Mouse (Mus musculus): ENCODE results near the gene Rhoa. TPM values are rescaled to one million over a fixed set of nuclear protein-coding genes. Genes with fewer than 3 reads are reported as not detected.
"Not testable (repeated sequence)": the region's sequence is repeated elsewhere in the genome, so short reads cannot be mapped to it uniquely, and the experiment has no call there.

Rhoa gene
- polyA plus RNA-seq, 1 experiment, result 187 TPM

- WGBS, result 82% methylated on average over 10 of the region's 10 CpGs
- no peak overlapping the region for H3K27ac ChIP-seq (ENCODE audit: insufficient read depth, low read depth, low read length)
- H3K4me3 ChIP-seq (ENCODE audit: insufficient read depth, low read depth, low read length), result no peak overlapping the region
- TF ChIP-seq POLR2A (IDR thresholded peaks at IDR 0.05; ENCODE audit: insufficient read depth, low read depth, low read length), result no peak
- no peak for TF ChIP-seq CTCF (IDR thresholded peaks at IDR 0.05; ENCODE audit: insufficient read depth, low read depth, low read length)
- H3K4me1 ChIP-seq (ENCODE audit: control insufficient read depth, insufficient read depth, low read length), result peaks cover 5% of the 10 kb centered on the region; the same call in 1 of the 2 replicates
Observed at GRCm38 (mm10) chr9:108266261-108266935, 39.5 kb upstream of the Rhoa start.

- TF ChIP-seq CTCF (IDR thresholded peaks at IDR 0.05; ENCODE audit: insufficient read depth, low read depth, low read length), result no peak
- TF ChIP-seq POLR2A (IDR thresholded peaks at IDR 0.05; ENCODE audit: insufficient read depth, low read depth, low read length), result no peak
- WGBS, result 46% methylated on average over 7 of the region's 7 CpGs
Observed at GRCm38 (mm10) chr9:108267691-108268090, 38.2 kb upstream of the Rhoa start.

GRCm38 (mm10) chr9:108268701-108269100 lies 37.2 kb upstream of the Rhoa start:
- WGBS, result 66% methylated on average over 7 of the region's 7 CpGs
- H3K4me1 ChIP-seq (ENCODE audit: control insufficient read depth, insufficient read depth, low read length); H3K27ac ChIP-seq (ENCODE audit: insufficient read depth, low read depth, low read length); H3K4me3 ChIP-seq (ENCODE audit: insufficient read depth, low read depth, low read length): not testable (repeated sequence)

More at GRCm38 (mm10) chr9:108267691-108268090, 38.2 kb upstream of the Rhoa start:
- Histone ChIP-seq H3K4me1 (ENCODE audit: control insufficient read depth, insufficient read depth, low read length) (no peaks in the 10 kb centered on the region), H3K27ac (ENCODE audit: insufficient read depth, low read depth, low read length) (no peak overlapping the region), H3K4me3 (ENCODE audit: insufficient read depth, low read depth, low read length) (no peak overlapping the region)

- WGBS, result 51% methylated on average over 2 of the region's 2 CpGs
- Histone ChIP-seq H3K4me1 (ENCODE audit: control insufficient read depth, insufficient read depth, low read length) (no peaks in the 10 kb centered on the region), H3K4me3 (ENCODE audit: insufficient read depth, low read depth, low read length) (no peak overlapping the region), H3K27ac (ENCODE audit: insufficient read depth, low read depth, low read length) (no peak overlapping the region)
- TF ChIP-seq POLR2A (IDR thresholded peaks at IDR 0.05; ENCODE audit: insufficient read depth, low read depth, low read length) (no peak), CTCF (IDR thresholded peaks at IDR 0.05; ENCODE audit: insufficient read depth, low read depth, low read length) (no peak)
Observed at GRCm38 (mm10) chr9:108271941-108272340, 34.0 kb upstream of the Rhoa start.

GRCm38 (mm10) chr9:108272691-108273090 lies 33.2 kb upstream of the Rhoa start:
- Histone ChIP-seq H3K4me3 (ENCODE audit: insufficient read depth, low read depth, low read length) (no peak overlapping the region), H3K27ac (ENCODE audit: insufficient read depth, low read depth, low read length) (no peak overlapping the region), H3K4me1 (ENCODE audit: control insufficient read depth, insufficient read depth, low read length) (no peaks in the 10 kb centered on the region)
- 79% methylated on average over 5 of the region's 5 CpGs for WGBS
- TF ChIP-seq CTCF (IDR thresholded peaks at IDR 0.05; ENCODE audit: insufficient read depth, low read depth, low read length), result no peak
- no peak for TF ChIP-seq POLR2A (IDR thresholded peaks at IDR 0.05; ENCODE audit: insufficient read depth, low read depth, low read length)

GRCm38 (mm10) chr9:108273485-108273884 lies 32.4 kb upstream of the Rhoa start:
- TF ChIP-seq POLR2A (IDR thresholded peaks at IDR 0.05; ENCODE audit: insufficient read depth, low read depth, low read length), result no peak
- no peak for TF ChIP-seq CTCF (IDR thresholded peaks at IDR 0.05; ENCODE audit: insufficient read depth, low read depth, low read length)
- Histone ChIP-seq H3K4me3 (ENCODE audit: insufficient read depth, low read depth, low read length) (no peak overlapping the region), H3K4me1 (ENCODE audit: control insufficient read depth, insufficient read depth, low read length) (no peaks in the 10 kb centered on the region), H3K27ac (ENCODE audit: insufficient read depth, low read depth, low read length) (no peak overlapping the region)
- 81% methylated on average over 4 of the region's 4 CpGs for WGBS

GRCm38 (mm10) chr9:108274476-108275330 lies 31.2 kb upstream of the Rhoa start:
- Histone ChIP-seq H3K4me1 (ENCODE audit: control insufficient read depth, insufficient read depth, low read length) (no peaks in the 10 kb centered on the region), H3K4me3 (ENCODE audit: insufficient read depth, low read depth, low read length) (no peak overlapping the region), H3K27ac (ENCODE audit: insufficient read depth, low read depth, low read length) (no peak overlapping the region)
- 81% methylated on average over 5 of the region's 5 CpGs for WGBS
- TF ChIP-seq POLR2A (IDR thresholded peaks at IDR 0.05; ENCODE audit: insufficient read depth, low read depth, low read length) (no peak), CTCF (IDR thresholded peaks at IDR 0.05; ENCODE audit: insufficient read depth, low read depth, low read length) (no peak)

GRCm38 (mm10) chr9:108275331-108275659 lies 30.6 kb upstream of the Rhoa start:
- Histone ChIP-seq H3K27ac (ENCODE audit: insufficient read depth, low read depth, low read length) (no peak overlapping the region), H3K4me1 (ENCODE audit: control insufficient read depth, insufficient read depth, low read length) (0 out of 2 replicates have a peak, but pooled peaks cover 2% of the 10 kb centered on the region), H3K4me3 (ENCODE audit: insufficient read depth, low read depth, low read length) (no peak overlapping the region)
- WGBS, result 73% methylated on average over 6 of the region's 6 CpGs
- no peak for TF ChIP-seq CTCF (IDR thresholded peaks at IDR 0.05; ENCODE audit: insufficient read depth, low read depth, low read length)
- no peak for TF ChIP-seq POLR2A (IDR thresholded peaks at IDR 0.05; ENCODE audit: insufficient read depth, low read depth, low read length)

- Histone ChIP-seq H3K27ac (ENCODE audit: insufficient read depth, low read depth, low read length) (no peak overlapping the region), H3K4me1 (ENCODE audit: control insufficient read depth, insufficient read depth, low read length) (0 out of 2 replicates have a peak, but pooled peaks cover 2% of the 10 kb centered on the region), H3K4me3 (ENCODE audit: insufficient read depth, low read depth, low read length) (no peak overlapping the region)
- TF ChIP-seq CTCF (IDR thresholded peaks at IDR 0.05; ENCODE audit: insufficient read depth, low read depth, low read length), result no peak
- no peak for TF ChIP-seq POLR2A (IDR thresholded peaks at IDR 0.05; ENCODE audit: insufficient read depth, low read depth, low read length)
- WGBS, result 74% methylated on average over 10 of the region's 10 CpGs
Observed at GRCm38 (mm10) chr9:108278697-108279450, 27.1 kb upstream of the Rhoa start.
